Mouse (Mus musculus) embryonic facial prominence, embryonic 14.5 days (tissue): ENCODE results near the gene Med7. TPM values are rescaled to one million over a fixed set of nuclear protein-coding genes. Genes with fewer than 3 reads are reported as not detected.
A peak's percentile ranks its signal among the peaks of the same experiment; 100 is the strongest.
"Not testable (repeated sequence)": the region's sequence is repeated elsewhere in the genome, so short reads cannot be mapped to it uniquely, and the experiment has no call there.

ENCODE experiments used
- ATAC-seq: fragments of 200-750 bp; cut with Nextera tagmentation; 2 replicates; pipeline ENCODE4 v1.8.0; 2017; ENCODE audit warnings: low read depth, moderate number of reproducible peaks, moderate TSS enrichment
- DNase-seq: peaks from one replicate; pipeline ENCODE4 v3.0.0-alpha.2; 2015; ENCODE audit warnings: low spot score
- H3K27ac ChIP-seq: fragments of 300-500 bp; sonication (generic); replicated peaks from 2 replicates; pipeline ENCODE4 v1.5.1; 2014; ENCODE audit warnings: low read depth, mild to moderate bottlenecking, low read length, moderate library complexity
- H3K27me3 ChIP-seq: fragments of 300-500 bp; sonication (generic); replicated peaks from 2 replicates; pipeline ENCODE4 v1.6.1; 2014; ENCODE audit warnings: low read length; ENCODE audit not compliant: control insufficient read depth, insufficient read depth
- H3K36me3 ChIP-seq: fragments of 300-500 bp; sonication (generic); 2 replicates; pipeline ENCODE4 v1.6.1; 2014; ENCODE audit warnings: low read length, mixed read lengths; ENCODE audit not compliant: control insufficient read depth, insufficient read depth
- H3K4me1 ChIP-seq: fragments of 300-500 bp; sonication (generic); 2 replicates; pipeline ENCODE4 v1.6.1; 2014; ENCODE audit warnings: antibody characterized with exemption, low read length; ENCODE audit not compliant: control insufficient read depth, insufficient read depth
- H3K4me2 ChIP-seq: fragments of 300-500 bp; sonication (generic); 2 replicates; pipeline ENCODE4 v1.6.1; 2014; ENCODE audit warnings: low read depth, mild to moderate bottlenecking, low read length, moderate library complexity, mixed read lengths
- H3K4me3 ChIP-seq: fragments of 300-500 bp; sonication (generic); 2 replicates; pipeline ENCODE4 v1.5.1; 2014; ENCODE audit warnings: low read depth, mild to moderate bottlenecking, low read length
- H3K9ac ChIP-seq: fragments of 300-500 bp; sonication (generic); 2 replicates; pipeline ENCODE4 v1.6.1; 2014; ENCODE audit warnings: low read depth, mild to moderate bottlenecking, low read length, moderate library complexity, mixed read lengths
- H3K9me3 ChIP-seq: fragments of 300-500 bp; sonication (generic); 2 replicates; pipeline ENCODE4 v1.6.1; 2016; ENCODE audit warnings: low read length; ENCODE audit not compliant: control insufficient read depth
- WGBS: fragments of 180-500 bp; shearing (Covaris S2); extraction: QIAGEN DNeasy Blood & Tissue Kit; methylation state at CpG from one replicate; pipeline ENCODE4 v1.1.7; 2014; 5-methylcytosine and 5-hydroxymethylcytosine counted together
- polyA plus RNA-seq: library from polyadenylated mRNA; unstranded; fragments of >200 nt; fragmentation: Nextera tagmentation; extraction: Ambion mirVana; gene quantifications from 2 replicates; pipeline ENCODE4 v1.2.1, GENCODE M21; 2014

Gene Med7
- polyA plus RNA-seq, 1 experiment from 2014 or later: 61.9 TPM

- Histone ChIP-seq H3K4me3 (no peak overlapping the region), H3K4me2 (no peak overlapping the region), H3K9me3 (no peaks in the 10 kb centered on the region), H3K36me3 (no peaks in the 10 kb centered on the region), H3K27me3 (no peaks in the 10 kb centered on the region), H3K9ac (no peak overlapping the region), H3K4me1 (no peaks in the 10 kb centered on the region), H3K27ac (no peak overlapping the region)
- DNase-seq: no peak
- no peak for ATAC-seq
- no CpG with 5 or more reads among the region's 2 CpGs for WGBS
Measured at GRCm38 (mm10) chr11:46410018-46410563, 26.6 kb upstream of the Med7 start.

DNA sequence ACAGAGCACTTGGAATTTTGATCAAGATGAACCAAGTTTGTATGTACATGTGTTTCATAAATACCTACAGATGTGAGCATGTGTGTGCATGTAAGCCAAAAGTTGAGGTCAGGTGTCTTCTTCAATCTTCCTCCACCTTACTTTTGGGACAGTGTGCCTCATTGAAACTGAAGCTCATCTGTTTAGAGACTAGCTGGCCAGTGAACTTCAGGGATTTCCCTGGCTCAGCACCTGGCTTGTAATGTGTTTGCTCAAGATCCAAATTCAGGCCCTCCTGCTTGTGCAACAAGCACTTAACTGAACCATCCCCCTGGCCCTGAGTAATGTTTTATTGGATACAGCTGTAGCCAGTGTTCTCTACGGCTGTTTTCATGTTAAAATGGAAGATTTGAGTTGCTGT lies 18.3 kb upstream of the Med7 start:
- H3K4me2 ChIP-seq: no peak overlapping the region
- peak; percentile 85 for DNase-seq
- H3K27me3 ChIP-seq: no peaks in the 10 kb centered on the region
- H3K27ac ChIP-seq: no peak overlapping the region
- H3K9me3 ChIP-seq: no peaks in the 10 kb centered on the region
- H3K4me1 ChIP-seq: 0 out of 2 replicates have a peak, but pooled peaks cover 3% of the 10 kb centered on the region
- H3K4me3 ChIP-seq: no peak overlapping the region
- peak; percentile 67; the same call in 1 of the 2 replicates for ATAC-seq
- WGBS: 25% methylated on average over 1 of the region's 1 CpGs
- H3K9ac ChIP-seq: no peak overlapping the region
- no peaks in the 10 kb centered on the region for H3K36me3 ChIP-seq

DNA sequence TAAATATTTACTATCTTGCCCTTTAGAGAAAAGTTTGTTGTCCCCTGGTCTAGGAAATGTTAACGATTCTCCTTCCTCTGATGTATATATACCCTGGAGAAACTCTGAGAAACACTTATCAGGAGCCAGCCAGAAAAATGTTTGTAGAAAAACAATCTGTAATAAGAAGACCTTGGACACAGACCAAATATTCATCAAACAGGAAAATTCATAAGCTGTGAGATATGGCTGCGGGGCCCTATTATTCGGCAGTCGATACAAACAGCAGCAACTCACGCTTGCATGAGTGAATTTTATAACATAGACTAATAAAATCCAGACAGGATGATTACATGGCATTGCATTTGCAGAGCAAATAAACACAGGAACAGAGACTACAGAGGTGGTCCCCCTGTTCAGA lies 17.9 kb upstream of the Med7 start:
- H3K9ac ChIP-seq: no peak overlapping the region
- no peak overlapping the region for H3K4me2 ChIP-seq
- ATAC-seq: no peak
- H3K4me1 ChIP-seq: 0 out of 2 replicates have a peak, but pooled peaks cover 3% of the 10 kb centered on the region
- no peaks in the 10 kb centered on the region for H3K9me3 ChIP-seq
- H3K27ac ChIP-seq: no peak overlapping the region
- peak; percentile 50 for DNase-seq
- no peaks in the 10 kb centered on the region for H3K27me3 ChIP-seq
- 50% methylated on average over 5 of the region's 5 CpGs for WGBS
- H3K4me3 ChIP-seq: no peak overlapping the region
- no peaks in the 10 kb centered on the region for H3K36me3 ChIP-seq

DNA sequence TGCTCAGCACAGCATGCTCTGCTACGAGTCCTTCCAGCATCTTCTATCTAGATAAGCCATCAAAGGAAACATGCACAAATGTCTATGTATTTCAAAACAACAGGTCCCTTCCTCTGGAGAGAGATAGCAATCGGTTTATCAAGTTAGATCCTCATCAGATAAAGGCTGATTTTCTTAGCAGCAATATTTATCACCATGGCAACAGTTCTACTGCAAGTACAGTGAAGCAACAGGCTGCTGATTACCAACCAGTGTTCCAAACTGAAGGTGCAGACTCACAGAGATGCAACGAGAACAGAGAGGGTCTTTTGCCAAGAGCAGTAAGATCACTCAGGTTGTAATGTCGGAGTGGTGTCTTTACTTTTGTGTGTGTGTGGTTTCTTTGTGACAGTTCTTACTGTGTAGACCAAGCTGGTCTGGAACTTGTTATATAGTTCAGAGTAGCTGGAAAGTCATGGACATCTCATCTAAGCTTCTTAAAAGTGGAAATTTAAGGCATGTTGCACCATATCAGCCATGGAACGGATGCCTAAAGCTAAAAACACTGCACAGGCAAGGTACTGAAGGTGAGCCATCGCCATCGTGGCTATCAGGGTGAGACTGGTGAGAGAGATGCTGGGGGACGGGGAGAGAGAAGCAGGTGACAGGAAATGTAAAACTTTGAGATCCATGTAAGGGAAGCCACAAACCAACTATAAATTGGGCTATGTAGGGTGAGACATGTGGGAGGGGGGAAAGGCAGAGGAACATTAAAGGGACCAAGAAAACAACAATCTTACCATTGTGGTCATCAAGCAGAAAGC lies 15.4 kb upstream of the Med7 start:
- H3K36me3 ChIP-seq: no peaks in the 10 kb centered on the region
- 0 out of 2 replicates have a peak, but pooled peaks cover 3% of the 10 kb centered on the region for H3K4me1 ChIP-seq
- H3K9me3 ChIP-seq: no peaks in the 10 kb centered on the region
- no peak overlapping the region for H3K4me2 ChIP-seq
- no peak for ATAC-seq
- no peak for DNase-seq
- 83% methylated on average over 8 of the region's 8 CpGs for WGBS
- no peak overlapping the region for H3K4me3 ChIP-seq
- no peak overlapping the region for H3K27ac ChIP-seq
- no peak overlapping the region for H3K9ac ChIP-seq
- H3K27me3 ChIP-seq: no peaks in the 10 kb centered on the region

DNA sequence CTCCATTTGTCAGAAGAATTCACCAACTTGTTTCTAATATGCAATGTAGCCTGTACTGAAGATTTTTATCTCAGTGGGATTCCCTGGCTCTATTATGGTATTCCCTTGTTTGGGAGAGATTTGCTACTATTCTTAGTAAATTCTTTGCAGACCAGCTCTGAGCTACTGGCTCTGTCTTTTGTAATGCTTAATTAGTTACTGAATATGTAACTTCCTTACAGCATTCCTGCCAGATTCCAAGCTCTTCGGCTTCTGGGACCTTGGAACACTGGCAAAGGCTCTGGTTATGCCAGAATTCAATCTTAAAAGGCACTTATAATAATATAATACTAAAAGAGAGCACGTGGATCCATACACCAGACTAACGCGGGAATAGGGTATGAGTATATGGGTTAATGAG lies 8.6 kb upstream of the Med7 start:
- H3K4me3 ChIP-seq, H3K4me2 ChIP-seq, ATAC-seq, H3K9me3 ChIP-seq, H3K36me3 ChIP-seq, H3K4me1 ChIP-seq, DNase-seq, H3K27ac ChIP-seq, H3K27me3 ChIP-seq, H3K9ac ChIP-seq: not testable (repeated sequence)
- WGBS: 40% methylated on average over 4 of the region's 4 CpGs

- ATAC-seq (no peak), DNase-seq (no peak)
- no peaks in the 10 kb centered on the region for H3K4me1 ChIP-seq
- H3K9me3 ChIP-seq: no peaks in the 10 kb centered on the region
- no peak overlapping the region for H3K27ac ChIP-seq
- H3K27me3 ChIP-seq: no peaks in the 10 kb centered on the region
- no peak overlapping the region for H3K4me2 ChIP-seq
- no peak overlapping the region for H3K9ac ChIP-seq
- no peaks in the 10 kb centered on the region for H3K36me3 ChIP-seq
- 88% methylated on average over 2 of the region's 2 CpGs for WGBS
- no peak overlapping the region for H3K4me3 ChIP-seq
Measured at GRCm38 (mm10) chr11:46430123-46430522, 6.6 kb upstream of the Med7 start.

DNA sequence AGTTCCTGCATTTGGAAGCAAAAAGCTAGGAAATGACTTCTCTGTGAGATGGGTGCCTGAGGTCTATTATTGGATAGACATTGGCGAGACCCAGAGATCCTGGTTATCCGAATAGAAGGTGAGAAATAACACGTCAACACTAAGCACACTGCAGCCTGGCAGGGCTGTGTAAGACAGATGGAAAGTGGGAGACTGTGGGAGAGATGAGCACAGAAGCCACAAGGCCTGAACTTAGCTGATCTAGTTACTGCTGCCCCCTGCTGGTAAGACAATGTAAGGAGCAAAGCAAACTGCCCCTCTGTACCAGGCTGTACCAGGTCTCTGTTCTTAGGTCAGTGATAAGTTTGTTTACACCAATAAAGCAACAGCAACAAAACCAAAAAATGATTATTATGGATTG lies 5.6 kb upstream of the Med7 start:
- H3K9me3 ChIP-seq: no peaks in the 10 kb centered on the region
- no peaks in the 10 kb centered on the region for H3K27me3 ChIP-seq
- 31% methylated on average over 3 of the region's 3 CpGs for WGBS
- ATAC-seq: peak; percentile 93
- no peak overlapping the region for H3K4me3 ChIP-seq
- no peak overlapping the region for H3K4me2 ChIP-seq
- peaks cover 2% of the 10 kb centered on the region; the same call in 1 of the 2 replicates for H3K4me1 ChIP-seq
- no peaks in the 10 kb centered on the region for H3K36me3 ChIP-seq
- no peak overlapping the region for H3K9ac ChIP-seq
- H3K27ac ChIP-seq: no peak overlapping the region
- DNase-seq: peak; percentile 88

GRCm38 (mm10) chr11:46435363-46435762 lies 1.4 kb upstream of the Med7 start:
- DNase-seq (no peak), ATAC-seq (no peak)
- Histone ChIP-seq H3K9ac (no peak overlapping the region), H3K36me3 (peaks cover 8% of the 10 kb centered on the region), H3K9me3 (no peaks in the 10 kb centered on the region), H3K27ac (no peak overlapping the region), H3K4me3 (no peak overlapping the region), H3K27me3 (no peaks in the 10 kb centered on the region), H3K4me1 (peaks cover 6% of the 10 kb centered on the region), H3K4me2 (no peak overlapping the region)
